Comparison of ENCODE assay signal across 18 mouse cellular contexts in the genomic region with DNA sequence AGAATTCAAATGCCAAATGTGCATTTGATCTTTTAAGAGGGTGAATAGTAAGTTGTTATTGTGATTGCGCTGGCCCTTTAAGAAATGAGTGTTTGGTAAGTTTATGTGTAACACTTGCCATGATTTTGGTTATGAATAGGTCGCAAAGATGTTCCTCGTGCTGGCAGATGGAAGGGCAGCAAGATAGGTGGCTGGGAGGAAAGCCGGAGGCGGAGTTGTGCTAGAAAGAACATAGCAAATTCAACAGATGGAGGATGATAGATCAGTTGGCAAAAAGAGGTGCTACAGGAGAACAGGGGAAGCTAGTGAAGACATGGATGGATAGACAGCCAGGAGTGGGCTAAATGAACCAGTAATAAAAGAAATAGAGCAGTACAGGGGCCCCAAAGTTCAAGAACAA.
A peak's percentile ranks its signal among the peaks of the same experiment; 100 is the strongest.
DNase-seq lines count a peak whose midpoint lies in the region.
"Had no signal": no experiment of that assay in that cellular context is flagged by ENCODE, and none has a peak within 500 bp of the region (broad histone marks: within the 10 kb centered on the region; RNA-seq: fewer than 3 reads in every experiment).

No protein-coding gene starts in this region.

- no peaks in the 10 kb centered on the region for H3K36me3 ChIP-seq in heart, embryonic 10.5 days
- H3K36me3 ChIP-seq: embryonic facial prominence, embryonic 15.5 days; forebrain, embryonic 15.5 days; heart, embryonic 15.5 days; hindbrain, embryonic 13.5 days; limb, embryonic 12.5 days; liver, embryonic 15.5 days; midbrain, embryonic 13.5 days had no signal

- intact Hi-C loops in left cerebral cortex, postnatal 36 days (cut with DNase I): loop anchor here (10.0 kb wide), 1 partner anchor 201 kb away; no protein-coding TSS in a partner anchor
- intact Hi-C loops in heart, postnatal 36 days (cut with DNase I): no loop called here

- no peak overlapping the region for H3K27ac ChIP-seq in heart, embryonic 10.5 days
- H3K27ac ChIP-seq: embryonic facial prominence, embryonic 15.5 days; forebrain, embryonic 15.5 days; heart, embryonic 15.5 days; hindbrain, embryonic 13.5 days; limb, embryonic 12.5 days; liver, embryonic 15.5 days; midbrain, embryonic 13.5 days had no signal

- no peaks in the 10 kb centered on the region for H3K27me3 ChIP-seq in heart, embryonic 10.5 days (ENCODE audit: insufficient read depth, poor library complexity, severe bottlenecking)
- H3K27me3 ChIP-seq: embryonic facial prominence, embryonic 15.5 days; forebrain, embryonic 15.5 days; heart, embryonic 15.5 days; hindbrain, embryonic 13.5 days; liver, embryonic 15.5 days; midbrain, embryonic 13.5 days had no signal

- peak; percentile 69 for DNase-seq in cerebellum, adult 11 months
- peak; percentile 68 for DNase-seq in cerebellum, adult 8-10 months
- DNase-seq in layer of hippocampus, adult 8-10 months (ENCODE audit: low spot score in 2 of 2): peak; percentile 69 to 76
- peak; percentile 23 to 34 for DNase-seq in left cerebral cortex, postnatal 36 days (ENCODE audit: low spot score in 2 of 2)
- no peak for DNase-seq in heart, embryonic 10.5 days (ENCODE audit: low spot score)
- no peak for DNase-seq in heart, postnatal 36 days
- DNase-seq in lung, adult 18-20 months: no peak
- DNase-seq: adrenal gland, postnatal 25 days; kidney, adult 11 months; kidney, postnatal 25 days; lung, postnatal 4 days had no signal

- H3K9me3 ChIP-seq in heart, embryonic 10.5 days: no peaks in the 10 kb centered on the region
- H3K9me3 ChIP-seq: embryonic facial prominence, embryonic 15.5 days; forebrain, embryonic 15.5 days; heart, embryonic 15.5 days; hindbrain, embryonic 13.5 days; limb, embryonic 12.5 days; liver, embryonic 15.5 days; midbrain, embryonic 13.5 days had no signal

- no peaks in the 10 kb centered on the region for H3K4me1 ChIP-seq in heart, embryonic 10.5 days
- H3K4me1 ChIP-seq: embryonic facial prominence, embryonic 15.5 days; heart, embryonic 15.5 days; limb, embryonic 12.5 days; liver, embryonic 15.5 days had no signal

- H3K4me3 ChIP-seq in heart, embryonic 10.5 days: no peak overlapping the region
- H3K4me3 ChIP-seq: embryonic facial prominence, embryonic 15.5 days; forebrain, embryonic 15.5 days; heart, embryonic 15.5 days; hindbrain, embryonic 13.5 days; limb, embryonic 12.5 days; liver, embryonic 15.5 days; midbrain, embryonic 13.5 days had no signal

- 84% methylated on average over 5 of the region's 5 CpGs for WGBS in heart, embryonic 10.5 days

Comparison
In these comparisons a context has a peak if more than half of its experiments do, and no peak if none do; other contexts are left out.
1. DNase-seq: peak in cerebellum, adult 11 months (single experiment), cerebellum, adult 8-10 months (single experiment), layer of hippocampus, adult 8-10 months (2 of 2) and left cerebral cortex, postnatal 36 days (2 of 2); none in heart, embryonic 10.5 days (single experiment), heart, postnatal 36 days (0 of 2) and lung, adult 18-20 months (0 of 2).